Mouse (Mus musculus): ENCODE measurements around the gene Slc25a19. TPM values are rescaled to one million over a fixed set of nuclear protein-coding genes. Genes with fewer than 3 reads are reported as not detected.

The Slc25a19 gene
- polyA plus RNA-seq, 1 experiment from 2014 or later: 23.0 TPM

GRCm38 (mm10) chr11:115612410-115613137, 15.5 kb downstream of the Slc25a19 start, which contains the start of gene Mif4gd:
Gene Mif4gd (minus strand): TSS chr11:115612969.
- Histone ChIP-seq H3K27me3 (ENCODE audit: control insufficient read depth, insufficient read depth, low read length) (no peaks in the 10 kb centered on the region), H3K27ac (ENCODE audit: low read depth, low read length) (peak within 1 kb of the TSS; percentile 56), H3K4me3 (ENCODE audit: low read depth, low read length) (peak within 1 kb of the TSS; percentile 58), H3K4me1 (ENCODE audit: control insufficient read depth, insufficient read depth, low read length) (no peaks in the 10 kb centered on the region; the same call in 1 of the 2 replicates), H3K4me2 (ENCODE audit: low read depth) (peak within 1 kb of the TSS; percentile 91), H3K36me3 (ENCODE audit: control insufficient read depth, insufficient read depth, low read length) (peaks cover 3% of the 10 kb centered on the region), H3K9me3 (ENCODE audit: control insufficient read depth, low read length) (no peaks in the 10 kb centered on the region), H3K9ac (ENCODE audit: low read length) (peak within 1 kb of the TSS; percentile 67)
- WGBS: under 1% methylated on average over 51 of the region's 80 CpGs
- DNase-seq (ENCODE audit: low spot score) (peak; percentile 87), ATAC-seq (ENCODE audit: insufficient read depth, low FRiP score, low TSS enrichment) (peak; percentile 83)

GRCm38 (mm10) chr11:115612059-115612409, 16.1 kb downstream of the Slc25a19 start:
- no peak; the same call in 1 of the 2 replicates for ATAC-seq (ENCODE audit: insufficient read depth, low FRiP score, low TSS enrichment)
- H3K36me3 ChIP-seq (ENCODE audit: control insufficient read depth, insufficient read depth, low read length): peaks cover 7% of the 10 kb centered on the region
- H3K4me2 ChIP-seq (ENCODE audit: low read depth): peak overlapping the region; percentile 91
- 4% methylated on average over 13 of the region's 13 CpGs for WGBS
- no peaks in the 10 kb centered on the region for H3K9me3 ChIP-seq (ENCODE audit: control insufficient read depth, low read length)
- no peak for DNase-seq (ENCODE audit: low spot score)
- peak overlapping the region; percentile 56 for H3K27ac ChIP-seq (ENCODE audit: low read depth, low read length)
- no peaks in the 10 kb centered on the region; the same call in 1 of the 2 replicates for H3K4me1 ChIP-seq (ENCODE audit: control insufficient read depth, insufficient read depth, low read length)
- H3K4me3 ChIP-seq (ENCODE audit: low read depth, low read length): peak overlapping the region; percentile 58
- no peaks in the 10 kb centered on the region for H3K27me3 ChIP-seq (ENCODE audit: control insufficient read depth, insufficient read depth, low read length)
- peak overlapping the region; percentile 67 for H3K9ac ChIP-seq (ENCODE audit: low read length)

GRCm38 (mm10) chr11:115611173-115611572, 16.9 kb downstream of the Slc25a19 start:
- WGBS: 72% methylated on average over 6 of the region's 6 CpGs
- Histone ChIP-seq H3K9ac (ENCODE audit: low read length) (no peak overlapping the region; the same call in 1 of the 2 replicates), H3K4me3 (ENCODE audit: low read depth, low read length) (no peak overlapping the region), H3K36me3 (ENCODE audit: control insufficient read depth, insufficient read depth, low read length) (peaks cover 13% of the 10 kb centered on the region), H3K9me3 (ENCODE audit: control insufficient read depth, low read length) (no peaks in the 10 kb centered on the region), H3K4me1 (ENCODE audit: control insufficient read depth, insufficient read depth, low read length) (no peaks in the 10 kb centered on the region; the same call in 1 of the 2 replicates), H3K4me2 (ENCODE audit: low read depth) (no peak overlapping the region), H3K27ac (ENCODE audit: low read depth, low read length) (no peak overlapping the region), H3K27me3 (ENCODE audit: control insufficient read depth, insufficient read depth, low read length) (no peaks in the 10 kb centered on the region)
- ATAC-seq (ENCODE audit: insufficient read depth, low FRiP score, low TSS enrichment): no peak
- no peak for DNase-seq (ENCODE audit: low spot score)

GRCm38 (mm10) chr11:115609576-115609975, 18.5 kb downstream of the Slc25a19 start:
- no peak overlapping the region for H3K27ac ChIP-seq (ENCODE audit: low read depth, low read length)
- ATAC-seq (ENCODE audit: insufficient read depth, low FRiP score, low TSS enrichment) (no peak), DNase-seq (ENCODE audit: low spot score) (no peak)
- H3K4me2 ChIP-seq (ENCODE audit: low read depth): no peak overlapping the region
- no peaks in the 10 kb centered on the region for H3K27me3 ChIP-seq (ENCODE audit: control insufficient read depth, insufficient read depth, low read length)
- H3K9ac ChIP-seq (ENCODE audit: low read length): no peak overlapping the region
- H3K9me3 ChIP-seq (ENCODE audit: control insufficient read depth, low read length): no peaks in the 10 kb centered on the region
- no peak overlapping the region for H3K4me3 ChIP-seq (ENCODE audit: low read depth, low read length)
- peaks cover 13% of the 10 kb centered on the region for H3K36me3 ChIP-seq (ENCODE audit: control insufficient read depth, insufficient read depth, low read length)
- peaks cover 3% of the 10 kb centered on the region; the same call in 1 of the 2 replicates for H3K4me1 ChIP-seq (ENCODE audit: control insufficient read depth, insufficient read depth, low read length)
- WGBS: 70% methylated on average over 3 of the region's 3 CpGs

- DNase-seq (ENCODE audit: low spot score) (no peak), ATAC-seq (ENCODE audit: insufficient read depth, low FRiP score, low TSS enrichment) (no peak)
- Histone ChIP-seq H3K36me3 (ENCODE audit: control insufficient read depth, insufficient read depth, low read length) (peaks cover 13% of the 10 kb centered on the region), H3K4me2 (ENCODE audit: low read depth) (no peak overlapping the region), H3K4me3 (ENCODE audit: low read depth, low read length) (no peak overlapping the region), H3K9ac (ENCODE audit: low read length) (no peak overlapping the region), H3K27me3 (ENCODE audit: control insufficient read depth, insufficient read depth, low read length) (no peaks in the 10 kb centered on the region), H3K9me3 (ENCODE audit: control insufficient read depth, low read length) (no peaks in the 10 kb centered on the region), H3K4me1 (ENCODE audit: control insufficient read depth, insufficient read depth, low read length) (peaks cover 4% of the 10 kb centered on the region; the same call in 1 of the 2 replicates), H3K27ac (ENCODE audit: low read depth, low read length) (no peak overlapping the region)
- 82% methylated on average over 23 of the region's 23 CpGs for WGBS
Observed at GRCm38 (mm10) chr11:115608421-115609399, 19.4 kb downstream of the Slc25a19 start.

GRCm38 (mm10) chr11:115606733-115607132, 21.4 kb downstream of the Slc25a19 start:
- Histone ChIP-seq H3K36me3 (ENCODE audit: control insufficient read depth, insufficient read depth, low read length) (peaks cover 13% of the 10 kb centered on the region), H3K27me3 (ENCODE audit: control insufficient read depth, insufficient read depth, low read length) (no peaks in the 10 kb centered on the region), H3K4me3 (ENCODE audit: low read depth, low read length) (no peak overlapping the region), H3K27ac (ENCODE audit: low read depth, low read length) (no peak overlapping the region), H3K9me3 (ENCODE audit: control insufficient read depth, low read length) (no peaks in the 10 kb centered on the region), H3K4me1 (ENCODE audit: control insufficient read depth, insufficient read depth, low read length) (peaks cover 16% of the 10 kb centered on the region), H3K4me2 (ENCODE audit: low read depth) (no peak overlapping the region), H3K9ac (ENCODE audit: low read length) (no peak overlapping the region)
- ATAC-seq (ENCODE audit: insufficient read depth, low FRiP score, low TSS enrichment) (no peak), DNase-seq (ENCODE audit: low spot score) (no peak)
- 94% methylated on average over 18 of the region's 18 CpGs for WGBS

GRCm38 (mm10) chr11:115604304-115604696, 23.8 kb downstream of the Slc25a19 start:
- H3K4me1 ChIP-seq (ENCODE audit: control insufficient read depth, insufficient read depth, low read length): peaks cover 16% of the 10 kb centered on the region
- H3K9me3 ChIP-seq (ENCODE audit: control insufficient read depth, low read length): no peaks in the 10 kb centered on the region
- peak; percentile 42; the same call in 1 of the 2 replicates for ATAC-seq (ENCODE audit: insufficient read depth, low FRiP score, low TSS enrichment)
- under 1% methylated on average over 26 of the region's 26 CpGs for WGBS
- peaks cover 15% of the 10 kb centered on the region for H3K36me3 ChIP-seq (ENCODE audit: control insufficient read depth, insufficient read depth, low read length)
- H3K27me3 ChIP-seq (ENCODE audit: control insufficient read depth, insufficient read depth, low read length): no peaks in the 10 kb centered on the region
- peak overlapping the region; percentile 83 for H3K27ac ChIP-seq (ENCODE audit: low read depth, low read length)
- peak; percentile 33 for DNase-seq (ENCODE audit: low spot score)
- peak overlapping the region; percentile 83 for H3K4me2 ChIP-seq (ENCODE audit: low read depth)
- peak overlapping the region; percentile 98 for H3K4me3 ChIP-seq (ENCODE audit: low read depth, low read length)
- peak overlapping the region; percentile 95 for H3K9ac ChIP-seq (ENCODE audit: low read length)

GRCm38 (mm10) chr11:115603476-115604303, 24.4 kb downstream of the Slc25a19 start, which contains the start of the genes Mrps7 and Gga3:
Gene Mrps7 (plus strand): TSS chr11:115603925.
Gene Gga3 (minus strand): TSS chr11:115604051.
- WGBS: under 1% methylated on average over 85 of the region's 93 CpGs
- peaks cover 16% of the 10 kb centered on the region for H3K4me1 ChIP-seq (ENCODE audit: control insufficient read depth, insufficient read depth, low read length)
- H3K4me3 ChIP-seq (ENCODE audit: low read depth, low read length): peak within 1 kb of the TSS; percentile 98
- H3K27me3 ChIP-seq (ENCODE audit: control insufficient read depth, insufficient read depth, low read length): no peaks in the 10 kb centered on the region
- H3K9ac ChIP-seq (ENCODE audit: low read length): peak within 1 kb of the TSS; percentile 95
- peak within 1 kb of the TSS; percentile 83 for H3K27ac ChIP-seq (ENCODE audit: low read depth, low read length)
- H3K9me3 ChIP-seq (ENCODE audit: control insufficient read depth, low read length): no peaks in the 10 kb centered on the region
- peaks cover 15% of the 10 kb centered on the region for H3K36me3 ChIP-seq (ENCODE audit: control insufficient read depth, insufficient read depth, low read length)
- peak; percentile 96 for ATAC-seq (ENCODE audit: insufficient read depth, low FRiP score, low TSS enrichment)
- H3K4me2 ChIP-seq (ENCODE audit: low read depth): peak within 1 kb of the TSS; percentile 83
- DNase-seq (ENCODE audit: low spot score): peak; percentile 95
